Mouse (Mus musculus) midbrain, embryonic 15.5 days (tissue): ENCODE measurements around the gene Serhl. TPM values are rescaled to one million over a fixed set of nuclear protein-coding genes. Genes with fewer than 3 reads are reported as not detected.

Source experiments
- ATAC-seq: fragments of 200-750 bp; cut with Nextera tagmentation; replicated peaks from 2 replicates; pipeline ENCODE4 v1.8.0; 2017; ENCODE audit warnings: moderate TSS enrichment
- H3K27ac ChIP-seq: fragments of 300-500 bp; sonication (generic); 2 replicates; pipeline ENCODE4 v1.5.1; 2015; ENCODE audit warnings: mild to moderate bottlenecking, inconsistent platforms
- H3K27me3 ChIP-seq: fragments of 300-500 bp; sonication (generic); replicated peaks from 2 replicates; pipeline ENCODE4 v1.6.1; 2015; ENCODE audit warnings: inconsistent platforms
- H3K36me3 ChIP-seq: fragments of 300-500 bp; sonication (generic); replicated peaks from 2 replicates; pipeline ENCODE4 v1.6.1; 2015; ENCODE audit warnings: inconsistent platforms
- H3K4me1 ChIP-seq: fragments of 300-500 bp; sonication (generic); 2 replicates; pipeline ENCODE4 v1.6.1; 2015; ENCODE audit warnings: inconsistent platforms
- H3K4me2 ChIP-seq: fragments of 300-500 bp; sonication (generic); 2 replicates; pipeline ENCODE4 v1.6.1; 2015; ENCODE audit warnings: inconsistent platforms, mild to moderate bottlenecking, moderate library complexity
- H3K4me3 ChIP-seq: fragments of 300-500 bp; sonication (generic); 2 replicates; pipeline ENCODE4 v1.5.1; 2015; ENCODE audit warnings: mild to moderate bottlenecking, inconsistent platforms
- H3K9ac ChIP-seq: fragments of 300-500 bp; sonication (generic); 2 replicates; pipeline ENCODE4 v1.6.1; 2015; ENCODE audit warnings: mild to moderate bottlenecking, inconsistent platforms
- H3K9me3 ChIP-seq: fragments of 300-500 bp; sonication (generic); 2 replicates; pipeline ENCODE4 v1.6.1; 2016; ENCODE audit warnings: inconsistent platforms
- WGBS: fragments of 180-500 bp; shearing (Covaris S2); methylation state at CpG from one replicate; pipeline ENCODE4 v1.1.7; 2015; ENCODE audit warnings: mixed read lengths; 5-methylcytosine and 5-hydroxymethylcytosine counted together
- polyA plus RNA-seq: library from polyadenylated mRNA; unstranded; fragments of >200 nt; fragmentation: Nextera tagmentation; extraction: Ambion mirVana; gene quantifications from 2 replicates; pipeline ENCODE4 v1.2.1, GENCODE M21; 2015

Serhl gene
- polyA plus RNA-seq, 1 experiment from 2014 or later, result 27.8 TPM

DNA sequence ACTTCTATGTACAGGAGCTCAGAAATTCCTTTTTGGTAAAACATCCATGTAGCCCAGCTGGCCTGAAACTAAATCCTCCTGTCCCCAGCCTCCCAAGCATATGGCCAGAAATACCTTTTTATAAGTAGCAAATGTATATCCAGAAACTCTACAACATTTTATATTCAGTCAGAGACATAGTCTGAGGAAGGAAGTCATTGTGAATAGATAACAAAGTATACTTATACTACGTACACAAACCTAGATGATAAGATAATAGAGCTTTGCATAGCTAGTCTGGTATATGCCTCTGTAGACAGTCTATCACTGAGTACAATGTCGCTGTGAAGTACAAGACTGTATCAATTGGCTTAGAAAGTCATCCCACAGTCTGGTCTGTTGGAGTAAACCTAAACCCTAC, 46.3 kb downstream of the Serhl start:
- Histone ChIP-seq H3K9ac (no peak overlapping the region), H3K27me3 (no peaks in the 10 kb centered on the region), H3K9me3 (no peaks in the 10 kb centered on the region), H3K36me3 (peaks cover 35% of the 10 kb centered on the region), H3K27ac (no peak overlapping the region), H3K4me3 (no peak overlapping the region), H3K4me2 (no peak overlapping the region), H3K4me1 (no peaks in the 10 kb centered on the region)
- ATAC-seq, result no peak
- 92% methylated on average over 2 of the region's 2 CpGs for WGBS

DNA sequence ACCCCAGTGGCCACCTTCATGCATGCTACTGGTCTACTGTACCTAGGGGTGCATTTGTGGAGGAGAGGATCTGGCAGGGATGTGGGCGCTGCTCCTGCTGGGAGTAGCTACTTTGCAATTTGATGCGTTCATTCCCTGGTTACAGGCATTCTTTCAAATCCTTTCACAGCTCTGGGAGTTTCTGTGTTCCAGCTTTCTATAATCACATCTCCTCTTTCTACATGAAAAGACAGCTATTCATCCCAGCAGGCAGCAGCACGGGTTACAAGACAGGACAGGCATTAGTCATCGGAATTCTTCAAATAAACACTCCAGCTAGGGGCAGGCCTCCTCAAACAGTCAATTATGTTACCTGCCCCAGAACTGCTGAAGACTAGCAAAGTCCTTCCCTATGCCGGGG, 53.6 kb downstream of the Serhl start:
- 27% methylated on average over 5 of the region's 5 CpGs for WGBS
- no peak overlapping the region for H3K4me3 ChIP-seq
- H3K4me2 ChIP-seq, result no peak overlapping the region
- H3K9me3 ChIP-seq, result no peaks in the 10 kb centered on the region
- peaks cover 24% of the 10 kb centered on the region for H3K4me1 ChIP-seq
- no peak overlapping the region for H3K9ac ChIP-seq
- no peak for ATAC-seq
- H3K36me3 ChIP-seq, result no peaks in the 10 kb centered on the region
- no peak overlapping the region for H3K27ac ChIP-seq
- no peaks in the 10 kb centered on the region for H3K27me3 ChIP-seq

DNA sequence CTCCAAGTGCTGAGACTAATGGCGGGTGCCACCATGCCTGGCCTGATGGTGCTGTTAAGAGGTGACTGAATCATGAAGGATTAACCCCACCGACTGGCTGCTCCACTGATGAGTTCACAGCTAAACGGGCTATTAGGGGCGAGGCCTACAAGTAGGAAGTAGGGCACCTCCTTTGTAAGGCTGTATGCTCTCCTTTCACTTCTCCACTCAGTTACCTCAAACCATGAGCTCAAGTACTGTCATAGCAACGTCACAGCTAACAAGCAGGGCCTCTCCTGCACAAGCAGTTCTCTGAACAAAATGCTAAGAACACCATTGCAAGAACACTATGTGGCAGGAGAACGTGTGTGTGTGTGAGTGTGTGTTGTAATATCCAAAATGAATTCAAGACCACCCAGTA, 56.2 kb downstream of the Serhl start:
- Histone ChIP-seq H3K4me1 (peaks cover 33% of the 10 kb centered on the region), H3K4me3 (no peak overlapping the region), H3K4me2 (no peak overlapping the region), H3K9me3 (no peaks in the 10 kb centered on the region), H3K36me3 (no peaks in the 10 kb centered on the region), H3K9ac (no peak overlapping the region), H3K27me3 (no peaks in the 10 kb centered on the region), H3K27ac (no peak overlapping the region)
- 94% methylated on average over 6 of the region's 6 CpGs for WGBS
- ATAC-seq, result no peak

DNA sequence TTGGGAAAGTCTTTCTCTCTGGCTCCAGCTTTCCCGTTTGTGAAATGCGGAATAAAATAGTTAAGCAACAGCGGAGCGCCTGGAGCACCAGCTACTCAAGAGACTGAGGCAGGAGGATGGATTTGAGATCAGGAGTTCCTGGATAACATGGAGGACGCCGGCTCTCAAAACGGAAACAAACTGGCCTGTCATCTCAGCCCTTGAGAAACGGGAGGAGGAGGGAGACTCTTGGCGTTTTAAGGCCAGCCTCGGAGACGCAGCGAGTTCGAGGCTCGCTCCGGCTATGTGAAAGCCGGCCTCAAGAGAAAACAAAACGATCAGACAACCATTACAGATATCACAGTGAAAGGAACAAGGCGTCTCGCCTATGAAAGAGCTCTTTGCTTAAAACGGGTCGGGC, 59.1 kb downstream of the Serhl start:
- ATAC-seq, result no peak
- Histone ChIP-seq H3K27me3 (no peaks in the 10 kb centered on the region), H3K4me2 (peak overlapping the region; percentile 88), H3K4me3 (peak overlapping the region; percentile 86), H3K9ac (peak overlapping the region; percentile 96), H3K27ac (peak overlapping the region; percentile 99), H3K36me3 (no peaks in the 10 kb centered on the region), H3K4me1 (peaks cover 22% of the 10 kb centered on the region), H3K9me3 (no peaks in the 10 kb centered on the region)
- 4% methylated on average over 21 of the region's 21 CpGs for WGBS

DNA sequence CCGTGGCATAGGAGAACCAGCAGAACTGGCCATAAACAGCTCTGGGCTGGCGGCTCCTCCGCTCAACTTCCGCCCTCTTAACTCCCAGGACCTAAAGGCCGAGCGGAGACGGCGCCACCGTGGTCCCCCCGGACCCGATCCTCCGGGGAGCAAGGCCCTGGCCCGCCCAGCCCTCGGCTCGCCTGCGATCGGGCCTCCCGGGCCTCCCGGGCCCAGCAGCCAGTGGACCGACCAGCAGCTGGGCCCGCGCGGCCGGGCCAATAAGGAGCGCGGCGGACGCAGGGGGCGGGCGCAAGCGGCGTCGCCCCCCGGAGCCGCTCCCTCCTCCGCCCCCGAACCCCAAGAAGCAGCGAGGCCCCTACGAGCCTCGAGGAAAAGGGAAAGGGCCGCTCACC, 59.5 kb downstream of the Serhl start:
- 0 out of 2 replicates have a peak, but pooled peaks cover 2% of the 10 kb centered on the region for H3K36me3 ChIP-seq

DNA sequence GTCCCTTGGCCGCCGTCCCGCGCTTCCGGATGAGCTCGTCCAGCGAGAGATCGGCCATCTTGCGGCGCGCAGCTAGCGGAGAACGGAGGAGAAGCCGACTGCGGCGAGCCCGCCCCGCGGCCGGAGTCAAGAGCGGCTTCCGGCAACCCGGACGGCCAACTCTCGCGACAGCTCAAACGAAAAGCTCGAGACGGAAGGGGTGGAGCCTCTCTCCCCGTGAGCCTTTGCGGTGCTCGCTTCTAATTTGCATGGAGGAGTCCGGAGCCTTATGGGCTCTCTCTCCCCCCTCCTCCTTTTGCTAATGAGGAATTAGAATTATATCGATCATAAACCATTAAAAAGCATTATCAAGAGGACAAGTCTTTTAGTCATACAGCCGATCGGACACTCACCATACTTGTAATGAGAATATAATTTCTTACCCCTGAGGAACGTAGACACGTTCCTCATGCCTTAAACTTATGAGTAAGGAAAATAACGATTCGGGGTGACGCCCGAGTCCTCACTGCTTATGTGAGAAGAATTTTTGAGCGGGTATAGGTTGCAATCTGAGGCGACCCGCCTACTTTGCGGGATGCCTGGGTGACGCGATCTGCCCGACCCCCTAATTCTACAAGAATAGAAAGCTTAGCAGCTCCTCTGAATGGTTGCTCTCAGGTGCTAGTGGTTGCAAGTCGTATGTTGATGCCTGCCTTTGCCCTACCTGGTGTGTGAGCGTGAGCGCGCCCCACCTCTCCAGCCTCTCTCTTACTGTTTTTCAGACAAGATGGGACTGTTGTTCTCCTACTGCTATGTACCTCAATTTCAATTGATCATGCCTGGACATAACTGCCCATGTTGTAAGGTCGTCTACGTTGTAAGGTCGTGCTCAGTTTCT, 60.1 kb downstream of the Serhl start, which contains the start of gene Poldip3:
Gene Poldip3 (minus strand): TSS at position 189 of the 877 bp plus-strand sequence.
- peak within 1 kb of the TSS; percentile 99 for H3K27ac ChIP-seq
- peak within 1 kb of the TSS; percentile 96 for H3K9ac ChIP-seq
- H3K4me1 ChIP-seq, result peaks cover 17% of the 10 kb centered on the region
- 0 out of 2 replicates have a peak, but pooled peaks cover 2% of the 10 kb centered on the region for H3K36me3 ChIP-seq
- H3K9me3 ChIP-seq, result no peaks in the 10 kb centered on the region
- under 1% methylated on average over 56 of the region's 56 CpGs for WGBS
- peak; percentile 93 for ATAC-seq
- H3K27me3 ChIP-seq, result no peaks in the 10 kb centered on the region
- H3K4me2 ChIP-seq, result peak within 1 kb of the TSS; percentile 88
- peak within 1 kb of the TSS; percentile 86 for H3K4me3 ChIP-seq

More for the DNA sequence above, 59.5 kb downstream of the Serhl start:
- Histone ChIP-seq H3K4me1 (peaks cover 20% of the 10 kb centered on the region), H3K9me3 (no peaks in the 10 kb centered on the region), H3K9ac (peak overlapping the region; percentile 96), H3K4me2 (peak overlapping the region; percentile 88), H3K4me3 (peak overlapping the region; percentile 86), H3K27ac (peak overlapping the region; percentile 99), H3K27me3 (no peaks in the 10 kb centered on the region)
- WGBS, result under 1% methylated on average over 40 of the region's 41 CpGs
- peak; percentile 74 for ATAC-seq

DNA sequence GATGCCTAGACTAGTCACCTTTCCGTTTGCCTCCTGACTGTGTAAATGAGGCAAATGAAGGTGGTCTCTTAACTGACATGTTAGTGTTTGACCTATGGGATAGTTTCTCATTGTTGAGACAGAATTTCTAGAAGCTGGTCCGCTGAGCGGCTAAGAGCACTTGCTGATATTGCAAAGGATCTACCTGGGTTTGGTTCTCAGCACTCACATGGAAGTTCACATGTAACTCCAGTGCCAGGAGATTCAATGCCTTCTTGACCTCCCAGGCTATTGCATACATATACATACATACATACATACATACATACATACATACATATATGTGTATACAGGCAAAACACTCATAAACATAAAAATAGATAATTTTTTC, 60.8 kb downstream of the Serhl start:
- H3K27me3 ChIP-seq, result no peaks in the 10 kb centered on the region
- H3K36me3 ChIP-seq, result 0 out of 2 replicates have a peak, but pooled peaks cover 2% of the 10 kb centered on the region
- peak overlapping the region; percentile 96 for H3K9ac ChIP-seq
- WGBS, result 19% methylated on average over 3 of the region's 3 CpGs
- H3K4me3 ChIP-seq, result peak overlapping the region; percentile 86
- no peak for ATAC-seq
- peak overlapping the region; percentile 99 for H3K27ac ChIP-seq
- peaks cover 17% of the 10 kb centered on the region for H3K4me1 ChIP-seq
- peak overlapping the region; percentile 46 for H3K4me2 ChIP-seq
- no peaks in the 10 kb centered on the region for H3K9me3 ChIP-seq

DNA sequence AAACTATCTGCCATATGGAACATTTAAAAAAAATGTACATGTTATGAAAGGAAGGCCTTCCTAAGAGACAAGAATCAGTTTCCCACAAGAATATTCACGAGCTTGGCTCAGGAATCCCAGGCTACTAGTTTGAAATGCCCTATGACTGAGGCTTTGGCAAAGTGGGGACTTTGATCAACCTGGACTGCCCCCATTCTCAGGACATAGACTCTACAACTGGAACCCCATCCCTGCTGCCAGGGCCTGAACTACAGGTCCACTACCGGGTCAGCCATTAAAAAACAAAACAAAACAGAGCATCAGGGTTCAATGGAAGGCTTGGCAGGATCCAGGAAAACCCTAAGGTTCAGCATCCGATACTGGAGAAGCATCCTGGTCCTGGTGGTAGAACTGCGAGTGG, 61.4 kb downstream of the Serhl start:
- no peak overlapping the region for H3K4me2 ChIP-seq
- no peak overlapping the region for H3K9ac ChIP-seq
- ATAC-seq, result no peak
- no peak overlapping the region for H3K4me3 ChIP-seq
- no peaks in the 10 kb centered on the region for H3K9me3 ChIP-seq
- 0 out of 2 replicates have a peak, but pooled peaks cover 2% of the 10 kb centered on the region for H3K36me3 ChIP-seq
- 0 out of 2 replicates have a peak overlapping the region, but pooled peaks have one; percentile 8 for H3K27ac ChIP-seq
- peaks cover 17% of the 10 kb centered on the region for H3K4me1 ChIP-seq
- whole genome bisulfite sequencing, result 89% methylated on average over 4 of the region's 4 CpGs
- H3K27me3 ChIP-seq, result no peaks in the 10 kb centered on the region

DNA sequence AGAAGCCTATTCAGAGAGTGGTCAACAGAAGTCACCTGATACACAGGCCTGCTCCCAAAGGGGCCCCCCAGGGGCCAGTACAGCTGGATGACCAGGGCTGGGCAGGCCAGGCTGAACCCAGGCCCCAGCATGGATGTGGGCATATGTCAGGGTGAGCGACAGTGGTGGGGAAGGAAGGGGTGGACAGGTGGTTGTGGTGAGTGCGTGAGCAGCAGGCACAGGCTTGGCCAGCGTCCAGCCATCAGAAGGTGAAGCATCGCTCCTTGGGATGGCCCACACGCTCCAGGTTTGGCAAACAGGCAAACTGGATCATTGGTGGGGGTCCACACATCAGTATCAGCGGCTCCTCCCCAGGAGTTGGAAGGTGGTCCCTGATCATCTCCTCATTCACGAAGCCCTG, 65.0 kb downstream of the Serhl start:
- WGBS, result 96% methylated on average over 7 of the region's 7 CpGs
- Histone ChIP-seq H3K27me3 (no peaks in the 10 kb centered on the region), H3K4me3 (no peak overlapping the region), H3K36me3 (peaks cover 23% of the 10 kb centered on the region; the same call in 1 of the 2 replicates), H3K27ac (no peak overlapping the region), H3K9ac (no peak overlapping the region), H3K4me1 (0 out of 2 replicates have a peak, but pooled peaks cover 3% of the 10 kb centered on the region), H3K4me2 (no peak overlapping the region), H3K9me3 (no peaks in the 10 kb centered on the region)
- no peak for ATAC-seq

DNA sequence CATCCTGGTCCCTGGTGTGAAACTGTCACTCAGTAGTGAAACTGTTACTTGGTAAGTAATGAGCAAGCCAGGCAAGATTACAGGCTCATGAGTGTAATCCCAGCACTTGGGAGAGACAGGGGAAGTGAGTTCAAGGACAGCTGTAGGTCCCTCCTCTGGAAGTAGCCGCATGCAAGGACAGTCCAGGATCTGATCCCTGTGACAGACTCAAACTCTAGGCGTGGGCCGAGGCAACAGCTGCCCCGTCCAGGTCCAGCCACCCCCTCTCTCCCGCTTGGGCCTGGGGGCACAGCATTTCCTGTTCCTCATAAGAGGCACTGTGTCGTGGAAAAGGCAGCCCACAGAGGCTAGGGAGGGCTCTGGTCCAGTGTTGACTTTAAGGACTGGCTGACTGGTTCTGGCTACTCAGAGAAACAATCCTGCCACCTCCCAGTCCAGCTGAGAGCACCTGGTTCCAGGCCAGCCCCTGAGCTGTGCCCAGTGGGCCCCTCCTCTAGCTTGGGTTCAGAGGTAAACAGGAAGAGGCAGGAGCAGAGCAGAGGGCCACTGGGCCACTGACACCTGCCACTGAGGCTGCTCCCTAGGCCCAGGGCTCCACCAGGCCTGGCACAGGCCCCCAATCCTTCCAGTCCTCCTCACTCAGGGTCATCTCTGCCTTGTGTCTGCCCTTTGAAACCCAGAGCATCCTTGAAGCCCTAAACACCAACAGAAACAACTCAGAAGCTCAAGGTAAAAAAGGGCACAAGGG, 66.5 kb downstream of the Serhl start:
- Histone ChIP-seq H3K27ac (no peak overlapping the region), H3K36me3 (peaks cover 33% of the 10 kb centered on the region; the same call in 1 of the 2 replicates), H3K4me2 (no peak overlapping the region), H3K9ac (no peak overlapping the region), H3K27me3 (no peaks in the 10 kb centered on the region), H3K4me3 (no peak overlapping the region), H3K4me1 (no peaks in the 10 kb centered on the region), H3K9me3 (no peaks in the 10 kb centered on the region)
- no peak for ATAC-seq
- WGBS, result 88% methylated on average over 6 of the region's 6 CpGs

DNA sequence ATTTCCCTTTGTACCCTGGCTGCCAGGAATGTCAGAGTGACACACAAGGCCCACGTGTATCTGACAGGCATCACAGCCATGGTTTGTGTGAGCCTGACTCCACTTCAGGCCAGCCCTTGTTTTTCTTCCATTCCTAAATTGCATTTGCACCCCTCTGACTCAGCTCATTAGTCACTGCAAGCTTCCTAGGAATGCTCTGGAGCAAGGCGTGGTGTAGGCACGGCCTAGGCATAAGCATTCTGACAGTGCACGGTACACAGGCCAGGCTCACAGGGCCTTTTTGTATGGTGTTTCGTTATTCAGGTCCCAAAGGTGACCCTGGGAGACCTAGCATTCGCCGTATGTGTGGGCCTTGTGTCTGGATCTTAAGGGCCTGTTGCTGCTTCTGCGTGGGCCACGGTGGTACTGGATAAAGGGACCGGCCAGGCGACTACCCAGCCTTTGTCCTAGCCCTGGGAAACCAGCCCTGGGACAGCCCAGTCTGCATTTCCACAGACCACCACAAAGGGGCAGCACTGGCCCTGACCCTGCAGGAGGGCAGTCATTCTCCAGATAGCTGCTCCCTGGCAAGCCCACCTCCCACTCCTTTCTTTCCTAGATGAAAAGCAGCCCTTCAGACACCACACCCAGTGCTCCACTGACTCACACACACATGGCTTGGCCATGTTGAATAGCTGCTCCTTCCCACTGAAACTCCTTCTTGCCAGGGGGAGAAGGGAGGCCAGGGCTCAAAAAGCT, 67.8 kb downstream of the Serhl start:
- 74% methylated on average over 11 of the region's 11 CpGs for WGBS
- no peak for ATAC-seq
- Histone ChIP-seq H3K9me3 (no peaks in the 10 kb centered on the region), H3K4me2 (no peak overlapping the region), H3K9ac (no peak overlapping the region), H3K27me3 (no peaks in the 10 kb centered on the region), H3K27ac (no peak overlapping the region), H3K4me1 (no peaks in the 10 kb centered on the region), H3K4me3 (no peak overlapping the region), H3K36me3 (peaks cover 33% of the 10 kb centered on the region; the same call in 1 of the 2 replicates)

DNA sequence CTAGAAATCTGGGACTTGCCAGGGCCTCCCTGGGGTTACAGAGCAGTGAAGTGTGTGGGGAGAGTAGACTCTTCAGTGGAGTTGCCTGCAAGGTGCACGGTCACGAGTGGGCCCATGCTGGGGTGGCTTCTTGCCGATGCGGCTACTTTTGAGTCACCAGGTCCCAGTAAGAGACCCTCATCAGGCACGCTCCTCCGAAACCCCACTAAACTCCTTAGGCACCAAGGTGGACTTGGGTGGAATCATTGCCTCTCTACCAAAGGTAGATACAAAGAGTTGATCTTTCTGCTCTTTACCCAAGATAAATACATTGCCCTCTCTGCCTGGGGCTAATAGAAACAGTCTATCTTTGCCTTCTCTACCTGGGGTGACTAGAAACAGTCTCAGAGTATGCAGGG, 68.4 kb downstream of the Serhl start:
- ATAC-seq, result no peak
- WGBS, result 95% methylated on average over 6 of the region's 6 CpGs
- no peak overlapping the region for H3K4me2 ChIP-seq
- H3K36me3 ChIP-seq, result peaks cover 33% of the 10 kb centered on the region; the same call in 1 of the 2 replicates
- H3K27ac ChIP-seq, result no peak overlapping the region
- H3K4me1 ChIP-seq, result no peaks in the 10 kb centered on the region
- no peak overlapping the region for H3K4me3 ChIP-seq
- no peak overlapping the region for H3K9ac ChIP-seq
- H3K27me3 ChIP-seq, result no peaks in the 10 kb centered on the region
- no peaks in the 10 kb centered on the region for H3K9me3 ChIP-seq
